Mouse (Mus musculus): Measurements from ENCODE around the gene Galnt13. TPM values are rescaled to one million over a fixed set of nuclear protein-coding genes. Genes with fewer than 3 reads are reported as not detected.
A peak's percentile ranks its signal among the peaks of the same experiment; 100 is the strongest.
"Not testable (repeated sequence)": the region's sequence is repeated elsewhere in the genome, so short reads cannot be mapped to it uniquely, and the experiment has no call there.

Gene Galnt13
- polyA plus RNA-seq, 1 experiment from 2014 or later = 0.58 TPM

DNA sequence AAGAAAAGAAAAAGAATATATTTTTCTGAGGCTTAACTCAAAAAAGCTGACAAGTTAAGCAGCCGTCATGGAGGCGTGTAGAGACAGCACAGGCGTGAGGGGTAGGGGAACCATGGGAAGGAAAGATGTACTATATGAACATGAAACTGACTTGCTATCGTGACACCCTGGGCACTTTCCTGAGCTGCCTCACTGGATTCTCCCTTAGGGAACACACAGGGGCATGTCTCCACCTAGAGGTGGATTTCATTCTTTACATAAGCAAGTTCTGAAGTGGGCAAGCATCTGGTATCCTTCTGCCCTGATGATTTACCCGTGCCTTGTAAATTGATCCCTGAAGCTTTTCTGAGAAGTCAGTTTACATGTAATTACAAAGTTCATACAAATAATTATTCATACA, 586.4 kb downstream of the Galnt13 start:
- not testable (repeated sequence) for H3K4me3 ChIP-seq (replicated peaks; ENCODE audit: low read length); H3K27me3 ChIP-seq (ENCODE audit: control insufficient read depth, insufficient read depth, low read length); H3K9ac ChIP-seq (ENCODE audit: low read length); H3K4me2 ChIP-seq (ENCODE audit: low read depth, low read length); H3K4me1 ChIP-seq (ENCODE audit: control insufficient read depth, insufficient read depth, low read length); H3K9me3 ChIP-seq (replicated peaks; ENCODE audit: control insufficient read depth, low read length); H3K27ac ChIP-seq (ENCODE audit: low read length); H3K36me3 ChIP-seq (ENCODE audit: control insufficient read depth, insufficient read depth, low read length)
- WGBS = no CpG with 5 or more reads among the region's 5 CpGs
- 0 out of 2 replicates have a peak, but pooled peaks have one; percentile 37 for ATAC-seq (ENCODE audit: insufficient read depth, low FRiP score)

DNA sequence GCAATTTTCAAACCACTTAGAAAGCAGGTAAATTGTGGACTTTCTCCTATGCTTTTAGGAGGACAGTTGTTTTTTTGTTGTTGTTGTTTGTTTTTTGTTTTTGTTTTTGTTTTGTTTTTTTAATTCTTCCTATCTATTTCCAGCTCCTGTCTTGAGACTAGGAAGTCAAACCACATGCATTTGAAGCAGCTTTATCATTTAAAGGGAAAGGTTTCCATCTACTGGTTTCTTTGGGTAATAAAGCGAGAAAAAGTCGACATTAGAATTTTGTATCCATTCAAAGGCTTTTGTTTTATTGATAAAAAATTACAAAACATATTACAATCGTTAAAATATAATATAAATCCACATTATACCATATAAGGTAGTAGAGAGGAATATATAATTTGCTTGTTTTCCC, 598.5 kb downstream of the Galnt13 start:
- Histone ChIP-seq H3K27ac (ENCODE audit: low read length) (no peak overlapping the region), H3K27me3 (ENCODE audit: control insufficient read depth, insufficient read depth, low read length) (no peaks in the 10 kb centered on the region), H3K4me2 (ENCODE audit: low read depth, low read length) (no peak overlapping the region), H3K9ac (ENCODE audit: low read length) (no peak overlapping the region), H3K36me3 (ENCODE audit: control insufficient read depth, insufficient read depth, low read length) (no peaks in the 10 kb centered on the region), H3K4me1 (ENCODE audit: control insufficient read depth, insufficient read depth, low read length) (no peaks in the 10 kb centered on the region), H3K9me3 (replicated peaks; ENCODE audit: control insufficient read depth, low read length) (no peaks in the 10 kb centered on the region), H3K4me3 (replicated peaks; ENCODE audit: low read length) (no peak overlapping the region)
- no peak for ATAC-seq (ENCODE audit: insufficient read depth, low FRiP score)
- 62% methylated on average over 3 of the region's 3 CpGs for WGBS

DNA sequence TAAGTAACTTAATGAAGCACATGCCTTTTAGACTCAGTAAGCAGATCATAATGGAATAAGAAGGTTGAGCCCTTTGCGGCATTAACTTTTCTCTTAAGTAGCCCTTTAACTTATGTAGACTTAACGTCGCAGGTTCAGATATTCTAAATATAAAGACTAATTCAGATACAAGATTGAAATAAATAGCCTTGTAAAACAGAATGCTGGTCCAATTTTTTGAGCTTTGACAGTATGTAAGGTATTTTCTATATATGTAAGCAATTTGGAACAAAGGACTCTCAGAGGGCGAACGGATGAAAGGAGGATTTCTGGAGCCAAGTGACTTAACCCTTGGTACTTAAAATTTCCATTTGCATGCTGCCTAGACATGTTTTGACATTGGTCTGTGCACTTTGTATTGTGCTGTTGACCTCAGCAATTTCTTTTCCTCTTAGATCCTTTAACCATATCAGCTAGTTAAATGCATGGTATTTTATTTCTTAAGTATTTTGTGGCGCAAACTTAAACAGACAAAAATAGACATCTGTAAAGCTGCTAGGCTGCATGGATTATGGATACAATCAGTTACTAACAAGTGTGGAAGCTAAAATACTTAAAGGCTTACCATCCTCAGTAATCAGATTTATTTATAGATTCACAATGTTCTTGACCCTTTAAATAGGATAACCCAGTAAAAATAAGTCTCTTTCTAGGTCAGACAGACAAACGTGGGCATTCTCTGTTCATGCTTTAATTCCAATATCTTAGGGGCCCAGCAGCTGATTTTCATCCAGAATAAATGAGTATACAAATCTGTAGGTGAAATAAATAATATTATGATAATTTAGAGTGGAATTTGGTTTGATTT, 629.6 kb downstream of the Galnt13 start:
- no peaks in the 10 kb centered on the region for H3K4me1 ChIP-seq (ENCODE audit: control insufficient read depth, insufficient read depth, low read length)
- H3K9ac ChIP-seq (ENCODE audit: low read length) = no peak overlapping the region
- no peak overlapping the region for H3K4me3 ChIP-seq (replicated peaks; ENCODE audit: low read length)
- H3K36me3 ChIP-seq (ENCODE audit: control insufficient read depth, insufficient read depth, low read length) = no peaks in the 10 kb centered on the region
- 70% methylated on average over 7 of the region's 7 CpGs for WGBS
- H3K9me3 ChIP-seq (replicated peaks; ENCODE audit: control insufficient read depth, low read length) = no peaks in the 10 kb centered on the region
- no peaks in the 10 kb centered on the region for H3K27me3 ChIP-seq (ENCODE audit: control insufficient read depth, insufficient read depth, low read length)
- no peak for ATAC-seq (ENCODE audit: insufficient read depth, low FRiP score)
- no peak overlapping the region for H3K27ac ChIP-seq (ENCODE audit: low read length)
- no peak overlapping the region for H3K4me2 ChIP-seq (ENCODE audit: low read depth, low read length)

DNA sequence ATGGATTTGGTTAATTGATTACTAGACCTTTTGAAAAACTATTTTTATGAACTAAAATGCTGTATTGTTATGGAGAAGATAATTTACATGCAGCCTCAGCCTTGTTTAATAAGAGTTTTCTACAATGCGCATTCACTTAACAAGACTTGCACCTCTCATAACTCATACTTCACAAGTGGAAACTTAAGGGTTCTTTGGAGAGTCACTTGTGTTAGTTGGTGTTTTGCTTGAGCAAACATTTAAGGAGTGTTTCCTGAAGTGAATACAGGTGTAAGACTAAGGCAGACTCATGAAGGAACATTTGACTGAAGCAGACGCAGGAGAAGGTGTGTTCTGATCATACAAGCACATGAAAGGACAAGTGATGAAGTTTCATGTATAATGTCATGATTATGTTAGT, 649.5 kb downstream of the Galnt13 start:
- Histone ChIP-seq H3K36me3 (ENCODE audit: control insufficient read depth, insufficient read depth, low read length) (no peaks in the 10 kb centered on the region), H3K27me3 (ENCODE audit: control insufficient read depth, insufficient read depth, low read length) (no peaks in the 10 kb centered on the region), H3K9ac (ENCODE audit: low read length) (no peak overlapping the region), H3K9me3 (replicated peaks; ENCODE audit: control insufficient read depth, low read length) (no peaks in the 10 kb centered on the region), H3K27ac (ENCODE audit: low read length) (no peak overlapping the region), H3K4me1 (ENCODE audit: control insufficient read depth, insufficient read depth, low read length) (no peaks in the 10 kb centered on the region), H3K4me2 (ENCODE audit: low read depth, low read length) (no peak overlapping the region), H3K4me3 (replicated peaks; ENCODE audit: low read length) (no peak overlapping the region)
- WGBS = 93% methylated on average over 2 of the region's 2 CpGs
- ATAC-seq (ENCODE audit: insufficient read depth, low FRiP score) = no peak

DNA sequence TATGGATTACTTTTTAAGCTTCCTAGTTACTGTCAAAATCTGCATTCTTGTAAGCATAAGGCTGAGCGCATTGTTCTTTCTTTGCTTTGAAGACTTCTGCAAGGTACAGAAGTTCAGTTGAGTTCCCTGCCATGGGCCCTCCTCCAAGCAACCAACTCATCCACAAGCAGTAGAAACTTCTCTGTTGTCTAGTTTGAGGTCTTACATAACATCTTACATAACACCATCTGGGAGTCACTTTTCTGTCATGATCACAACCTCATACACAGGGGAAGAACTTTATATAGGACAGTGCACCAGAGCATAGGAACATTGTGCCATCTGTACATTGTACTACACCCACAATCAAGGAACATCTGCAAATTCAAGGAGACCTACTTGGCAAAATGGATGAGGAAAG, 651.9 kb downstream of the Galnt13 start:
- no peak overlapping the region for H3K9ac ChIP-seq (ENCODE audit: low read length)
- no peak overlapping the region for H3K4me3 ChIP-seq (replicated peaks; ENCODE audit: low read length)
- H3K9me3 ChIP-seq (replicated peaks; ENCODE audit: control insufficient read depth, low read length) = no peaks in the 10 kb centered on the region
- no peaks in the 10 kb centered on the region for H3K27me3 ChIP-seq (ENCODE audit: control insufficient read depth, insufficient read depth, low read length)
- no peak for ATAC-seq (ENCODE audit: insufficient read depth, low FRiP score)
- H3K4me1 ChIP-seq (ENCODE audit: control insufficient read depth, insufficient read depth, low read length) = no peaks in the 10 kb centered on the region
- H3K27ac ChIP-seq (ENCODE audit: low read length) = no peak overlapping the region
- WGBS = 90% methylated on average over 1 of the region's 1 CpGs
- H3K36me3 ChIP-seq (ENCODE audit: control insufficient read depth, insufficient read depth, low read length) = no peaks in the 10 kb centered on the region
- H3K4me2 ChIP-seq (ENCODE audit: low read depth, low read length) = no peak overlapping the region

DNA sequence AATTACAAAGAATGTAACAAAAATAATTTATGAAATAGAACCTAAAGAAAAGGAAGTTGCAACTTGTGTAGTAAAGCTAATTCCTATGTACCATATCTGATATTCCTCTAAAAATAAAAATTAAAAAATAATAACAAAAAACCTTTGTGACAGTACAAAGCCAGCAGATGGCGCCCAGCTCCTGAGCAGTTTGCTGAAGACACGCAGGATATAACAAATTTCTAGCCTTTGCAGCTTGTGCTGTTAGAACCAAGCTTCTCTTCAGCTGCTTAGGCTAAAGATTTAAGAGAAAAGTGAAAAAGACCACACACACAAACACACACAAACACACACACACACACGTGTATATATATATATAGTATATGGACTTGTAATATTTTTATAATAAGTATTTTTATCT, 654.2 kb downstream of the Galnt13 start:
- WGBS = 15% methylated on average over 3 of the region's 3 CpGs
- no peak for ATAC-seq (ENCODE audit: insufficient read depth, low FRiP score)
- H3K9me3 ChIP-seq (replicated peaks; ENCODE audit: control insufficient read depth, low read length) = no peaks in the 10 kb centered on the region
- H3K4me1 ChIP-seq (ENCODE audit: control insufficient read depth, insufficient read depth, low read length) = no peaks in the 10 kb centered on the region
- no peak overlapping the region for H3K4me2 ChIP-seq (ENCODE audit: low read depth, low read length)
- no peak overlapping the region for H3K4me3 ChIP-seq (replicated peaks; ENCODE audit: low read length)
- no peak overlapping the region for H3K9ac ChIP-seq (ENCODE audit: low read length)
- no peaks in the 10 kb centered on the region for H3K36me3 ChIP-seq (ENCODE audit: control insufficient read depth, insufficient read depth, low read length)
- H3K27me3 ChIP-seq (ENCODE audit: control insufficient read depth, insufficient read depth, low read length) = no peaks in the 10 kb centered on the region
- no peak overlapping the region for H3K27ac ChIP-seq (ENCODE audit: low read length)

DNA sequence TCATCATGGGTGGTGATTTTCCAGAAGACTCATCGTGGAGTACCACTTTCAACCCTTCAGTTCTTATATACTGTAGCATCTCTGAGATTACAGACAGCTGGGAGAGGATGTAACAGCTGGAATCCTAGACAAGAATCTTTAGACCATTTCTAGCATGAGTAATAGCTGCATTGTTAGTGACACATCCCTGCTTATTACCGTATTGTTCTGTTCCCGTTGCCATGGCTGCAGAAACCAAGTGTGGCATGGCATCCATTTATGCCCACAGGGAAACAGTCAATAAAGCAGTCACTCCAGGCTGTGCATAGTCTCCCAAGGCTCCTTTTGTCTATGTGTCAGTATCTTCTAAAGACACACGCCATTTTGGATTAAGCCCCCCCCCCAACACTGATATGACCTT, 655.4 kb downstream of the Galnt13 start:
- no peaks in the 10 kb centered on the region for H3K27me3 ChIP-seq (ENCODE audit: control insufficient read depth, insufficient read depth, low read length)
- no peak overlapping the region for H3K4me3 ChIP-seq (replicated peaks; ENCODE audit: low read length)
- no peak for ATAC-seq (ENCODE audit: insufficient read depth, low FRiP score)
- H3K9ac ChIP-seq (ENCODE audit: low read length) = no peak overlapping the region
- WGBS = 72% methylated on average over 4 of the region's 4 CpGs
- H3K4me2 ChIP-seq (ENCODE audit: low read depth, low read length) = no peak overlapping the region
- no peaks in the 10 kb centered on the region for H3K9me3 ChIP-seq (replicated peaks; ENCODE audit: control insufficient read depth, low read length)
- H3K27ac ChIP-seq (ENCODE audit: low read length) = no peak overlapping the region
- no peaks in the 10 kb centered on the region for H3K4me1 ChIP-seq (ENCODE audit: control insufficient read depth, insufficient read depth, low read length)
- no peaks in the 10 kb centered on the region for H3K36me3 ChIP-seq (ENCODE audit: control insufficient read depth, insufficient read depth, low read length)

DNA sequence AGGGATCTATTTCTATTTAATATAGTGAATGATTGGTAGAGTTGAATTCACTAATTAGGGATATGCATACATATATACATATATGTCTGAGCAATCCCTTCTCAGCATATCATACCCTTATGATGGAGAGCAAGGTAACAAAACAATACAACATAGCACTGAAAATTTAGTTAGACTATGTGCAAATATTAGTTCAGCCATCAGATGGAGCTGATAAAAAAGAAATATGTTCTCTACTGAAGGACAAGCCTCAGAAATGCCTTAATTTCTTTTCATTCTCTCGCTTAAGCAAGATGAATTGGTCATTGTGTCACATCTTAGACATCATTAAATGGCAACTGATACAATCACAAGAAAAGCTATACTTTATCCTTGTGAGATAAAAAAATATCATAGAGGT, 663.0 kb downstream of the Galnt13 start:
- no peaks in the 10 kb centered on the region for H3K36me3 ChIP-seq (ENCODE audit: control insufficient read depth, insufficient read depth, low read length)
- no peak overlapping the region for H3K9ac ChIP-seq (ENCODE audit: low read length)
- H3K27me3 ChIP-seq (ENCODE audit: control insufficient read depth, insufficient read depth, low read length) = no peaks in the 10 kb centered on the region
- ATAC-seq (ENCODE audit: insufficient read depth, low FRiP score) = no peak
- H3K9me3 ChIP-seq (replicated peaks; ENCODE audit: control insufficient read depth, low read length) = no peaks in the 10 kb centered on the region
- H3K27ac ChIP-seq (ENCODE audit: low read length) = no peak overlapping the region
- 49% methylated on average over 1 of the region's 1 CpGs for WGBS
- H3K4me2 ChIP-seq (ENCODE audit: low read depth, low read length) = no peak overlapping the region
- no peak overlapping the region for H3K4me3 ChIP-seq (replicated peaks; ENCODE audit: low read length)
- no peaks in the 10 kb centered on the region for H3K4me1 ChIP-seq (ENCODE audit: control insufficient read depth, insufficient read depth, low read length)

DNA sequence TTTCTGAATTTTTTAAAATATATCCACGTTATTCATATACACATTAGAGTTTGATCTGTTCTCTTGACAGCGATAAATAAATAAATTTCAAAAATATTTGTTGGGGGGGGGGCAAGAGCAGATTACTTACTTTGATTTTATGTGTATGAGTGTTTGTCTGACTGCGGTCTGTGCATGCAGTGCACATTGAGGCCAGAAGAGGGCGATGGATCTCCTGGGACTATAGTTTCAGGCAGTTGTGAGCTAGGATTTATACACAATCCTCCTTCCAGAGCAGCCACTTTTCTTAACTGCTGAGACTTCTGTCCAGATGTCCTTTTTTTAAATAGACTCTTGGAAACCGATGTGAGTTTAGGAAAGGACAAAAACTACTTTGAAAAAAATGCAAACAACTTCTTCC, 665.2 kb downstream of the Galnt13 start:
- no peak overlapping the region for H3K27ac ChIP-seq (ENCODE audit: low read length)
- no peak overlapping the region for H3K9ac ChIP-seq (ENCODE audit: low read length)
- no peaks in the 10 kb centered on the region for H3K9me3 ChIP-seq (replicated peaks; ENCODE audit: control insufficient read depth, low read length)
- no peak overlapping the region for H3K4me3 ChIP-seq (replicated peaks; ENCODE audit: low read length)
- no peaks in the 10 kb centered on the region for H3K36me3 ChIP-seq (ENCODE audit: control insufficient read depth, insufficient read depth, low read length)
- ATAC-seq (ENCODE audit: insufficient read depth, low FRiP score) = no peak
- no peaks in the 10 kb centered on the region for H3K4me1 ChIP-seq (ENCODE audit: control insufficient read depth, insufficient read depth, low read length)
- 63% methylated on average over 5 of the region's 5 CpGs for WGBS
- H3K27me3 ChIP-seq (ENCODE audit: control insufficient read depth, insufficient read depth, low read length) = no peaks in the 10 kb centered on the region
- H3K4me2 ChIP-seq (ENCODE audit: low read depth, low read length) = no peak overlapping the region
